Mouse (Mus musculus): ENCODE measurements around the gene Zfp296. TPM values are rescaled to one million over a fixed set of nuclear protein-coding genes. Genes with fewer than 3 reads are reported as not detected.

The Zfp296 gene
- polyA plus RNA-seq, 1 experiment from 2014 or later, result 0.23 TPM

DNA sequence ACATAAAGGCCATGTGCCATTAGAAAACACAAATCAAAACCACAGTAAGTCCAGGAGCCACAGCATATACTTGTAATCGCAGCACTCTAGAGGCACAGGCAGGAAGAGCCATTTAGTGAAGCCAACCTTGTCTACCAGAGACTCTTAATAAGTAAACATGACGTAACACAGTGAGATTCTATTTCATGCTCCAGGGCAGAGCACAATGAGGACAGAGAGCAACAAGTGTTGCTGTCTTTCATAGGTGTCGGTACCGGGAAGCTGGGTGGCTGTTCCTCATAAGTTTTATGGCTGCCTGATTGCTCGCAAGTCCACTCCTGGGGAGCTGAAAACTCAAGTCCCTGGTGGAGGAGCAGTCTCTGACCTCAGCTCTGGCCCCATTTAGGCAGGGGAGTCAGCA lies 25.5 kb upstream of the Zfp296 start:
- Histone ChIP-seq H3K27me3 (replicated peaks) (no peaks in the 10 kb centered on the region), H3K36me3 (peaks cover 18% of the 10 kb centered on the region; the same call in 1 of the 2 replicates), H3K9me3 (replicated peaks) (no peaks in the 10 kb centered on the region), H3K4me1 (peaks cover 30% of the 10 kb centered on the region), H3K4me2 (no peak overlapping the region), H3K27ac (replicated peaks) (no peak overlapping the region), H3K9ac (replicated peaks) (no peak overlapping the region), H3K4me3 (replicated peaks) (no peak overlapping the region)
- 63% methylated on average over 5 of the region's 5 CpGs for WGBS
- ATAC-seq (ENCODE audit: low FRiP score), result no peak

DNA sequence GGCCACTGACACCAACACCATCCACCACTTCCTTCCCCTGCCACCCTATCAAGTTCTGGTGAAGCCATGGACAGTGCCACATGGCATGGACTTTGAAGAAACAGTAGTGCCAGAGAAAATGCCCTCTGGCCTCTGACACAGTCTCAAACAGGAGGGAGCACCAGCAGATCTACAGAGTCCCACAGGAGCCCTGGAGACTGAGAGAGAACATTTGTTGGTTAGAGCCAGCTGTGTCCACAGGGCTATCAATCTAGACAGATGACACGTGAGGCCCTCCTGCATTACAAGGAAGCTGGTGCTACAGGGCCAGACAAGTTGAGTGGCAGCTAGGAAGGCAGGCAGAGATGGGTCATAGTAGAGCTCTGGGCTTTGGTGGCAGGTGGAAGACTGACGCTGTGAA lies 24.6 kb upstream of the Zfp296 start:
- no peaks in the 10 kb centered on the region for H3K27me3 ChIP-seq (replicated peaks)
- no peak overlapping the region for H3K27ac ChIP-seq (replicated peaks)
- WGBS, result 39% methylated on average over 2 of the region's 2 CpGs
- H3K9ac ChIP-seq (replicated peaks), result no peak overlapping the region
- H3K4me3 ChIP-seq (replicated peaks), result no peak overlapping the region
- peaks cover 18% of the 10 kb centered on the region; the same call in 1 of the 2 replicates for H3K36me3 ChIP-seq
- ATAC-seq (ENCODE audit: low FRiP score), result no peak
- H3K9me3 ChIP-seq (replicated peaks), result no peaks in the 10 kb centered on the region
- H3K4me1 ChIP-seq, result peaks cover 31% of the 10 kb centered on the region
- H3K4me2 ChIP-seq, result no peak overlapping the region

DNA sequence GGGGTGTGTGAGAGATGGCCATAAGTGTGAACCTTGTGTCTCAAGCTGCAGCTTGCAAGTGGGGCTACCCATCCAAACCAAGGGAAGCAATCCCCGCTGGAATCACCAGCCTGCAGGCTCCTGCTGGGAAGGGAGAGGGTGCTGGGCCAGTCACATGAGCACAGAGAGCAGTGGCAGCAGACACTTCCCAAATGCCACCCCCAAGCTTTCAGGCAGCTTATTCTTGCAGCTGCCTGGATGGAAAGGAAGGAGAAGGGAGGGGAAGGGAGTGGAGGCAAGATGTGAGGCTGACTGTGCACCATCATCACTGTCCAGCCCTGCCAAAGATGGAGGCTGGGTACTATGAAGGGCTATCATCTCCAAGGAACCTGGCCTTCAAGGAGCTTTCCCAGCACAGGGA lies 22.9 kb upstream of the Zfp296 start:
- WGBS, result 91% methylated on average over 1 of the region's 1 CpGs
- no peak for ATAC-seq (ENCODE audit: low FRiP score)
- peaks cover 41% of the 10 kb centered on the region for H3K4me1 ChIP-seq
- no peaks in the 10 kb centered on the region for H3K27me3 ChIP-seq (replicated peaks)
- H3K9me3 ChIP-seq (replicated peaks), result no peaks in the 10 kb centered on the region
- H3K36me3 ChIP-seq, result peaks cover 18% of the 10 kb centered on the region; the same call in 1 of the 2 replicates
- H3K27ac ChIP-seq (replicated peaks), result no peak overlapping the region
- H3K9ac ChIP-seq (replicated peaks), result no peak overlapping the region
- H3K4me3 ChIP-seq (replicated peaks), result no peak overlapping the region
- no peak overlapping the region for H3K4me2 ChIP-seq

DNA sequence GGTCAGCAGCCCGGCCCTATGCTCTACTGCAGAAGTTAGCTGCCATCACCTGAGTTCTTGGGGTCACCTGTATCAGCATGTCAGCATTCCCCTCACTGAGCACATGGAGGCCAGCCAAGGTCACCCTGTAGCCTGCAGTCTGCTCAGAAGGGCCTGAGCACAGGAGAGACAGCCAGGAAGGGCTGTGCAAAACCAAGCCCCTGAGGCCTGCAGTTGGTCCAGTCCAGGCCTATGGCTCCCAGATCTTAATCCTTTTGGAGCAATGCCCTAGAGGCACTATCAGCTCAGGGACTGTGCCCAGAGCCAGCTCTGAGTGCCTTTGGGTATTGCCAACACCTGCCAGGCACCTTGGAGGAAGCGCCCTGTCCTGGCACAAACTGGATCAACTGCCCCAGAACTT lies 20.0 kb upstream of the Zfp296 start:
- H3K27ac ChIP-seq (replicated peaks), result no peak overlapping the region
- peaks cover 18% of the 10 kb centered on the region; the same call in 1 of the 2 replicates for H3K36me3 ChIP-seq
- H3K4me1 ChIP-seq, result peaks cover 63% of the 10 kb centered on the region
- H3K4me2 ChIP-seq, result no peak overlapping the region
- no peak overlapping the region for H3K4me3 ChIP-seq (replicated peaks)
- H3K27me3 ChIP-seq (replicated peaks), result no peaks in the 10 kb centered on the region
- H3K9me3 ChIP-seq (replicated peaks), result no peaks in the 10 kb centered on the region
- ATAC-seq (ENCODE audit: low FRiP score), result no peak
- no peak overlapping the region for H3K9ac ChIP-seq (replicated peaks)
- WGBS, result 100% methylated on average over 2 of the region's 2 CpGs

DNA sequence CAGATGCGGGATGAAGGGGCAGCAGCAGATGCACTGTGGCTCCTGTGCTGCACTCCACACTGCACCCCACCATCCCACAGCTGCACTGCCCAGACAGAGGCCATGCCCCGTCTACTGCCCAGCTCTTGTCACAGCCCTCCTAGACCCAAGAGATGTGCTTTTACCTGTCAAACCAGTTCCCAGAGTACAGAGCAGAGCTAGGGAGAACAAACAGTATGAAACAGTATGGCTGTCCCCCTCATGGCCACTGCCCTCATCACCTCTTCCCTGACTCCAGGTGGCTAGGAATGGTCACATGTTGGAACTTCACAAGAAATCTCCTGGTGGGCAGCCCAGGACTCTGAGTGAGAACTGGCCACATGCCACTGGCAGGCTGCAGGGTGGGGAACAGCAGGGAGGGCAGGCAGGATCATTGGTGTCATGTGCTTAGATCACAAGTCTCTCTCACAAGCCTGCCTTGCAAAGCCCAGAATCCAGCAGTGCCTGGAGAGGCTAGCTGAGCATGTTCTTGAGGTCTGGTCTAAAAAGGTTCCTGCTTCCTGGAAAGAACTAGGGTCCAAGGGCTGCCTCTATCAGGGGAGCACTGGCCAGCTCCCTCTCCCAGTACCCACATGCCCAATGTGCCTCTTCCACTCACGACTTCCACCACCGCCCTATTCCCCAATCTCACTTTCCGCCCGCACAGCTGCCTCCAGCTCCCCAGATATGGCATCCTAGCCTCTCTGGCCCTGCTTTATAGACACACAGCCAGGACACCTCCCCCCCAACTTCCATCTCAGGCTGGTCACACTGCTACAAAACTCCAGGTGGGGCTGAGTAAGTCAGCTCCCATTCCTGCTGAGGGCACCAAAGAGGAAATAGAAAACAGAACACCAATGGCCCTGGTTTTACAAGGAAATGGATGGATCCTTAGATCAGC lies 18.8 kb upstream of the Zfp296 start:
- Histone ChIP-seq H3K27me3 (replicated peaks) (no peaks in the 10 kb centered on the region), H3K4me2 (peak overlapping the region; percentile 98), H3K4me1 (peaks cover 63% of the 10 kb centered on the region), H3K36me3 (peaks cover 14% of the 10 kb centered on the region; the same call in 1 of the 2 replicates), H3K4me3 (replicated peaks) (no peak overlapping the region), H3K9me3 (replicated peaks) (no peaks in the 10 kb centered on the region), H3K9ac (replicated peaks) (peak overlapping the region; percentile 32), H3K27ac (replicated peaks) (no peak overlapping the region)
- no peak for ATAC-seq (ENCODE audit: low FRiP score)
- WGBS, result 96% methylated on average over 6 of the region's 6 CpGs

DNA sequence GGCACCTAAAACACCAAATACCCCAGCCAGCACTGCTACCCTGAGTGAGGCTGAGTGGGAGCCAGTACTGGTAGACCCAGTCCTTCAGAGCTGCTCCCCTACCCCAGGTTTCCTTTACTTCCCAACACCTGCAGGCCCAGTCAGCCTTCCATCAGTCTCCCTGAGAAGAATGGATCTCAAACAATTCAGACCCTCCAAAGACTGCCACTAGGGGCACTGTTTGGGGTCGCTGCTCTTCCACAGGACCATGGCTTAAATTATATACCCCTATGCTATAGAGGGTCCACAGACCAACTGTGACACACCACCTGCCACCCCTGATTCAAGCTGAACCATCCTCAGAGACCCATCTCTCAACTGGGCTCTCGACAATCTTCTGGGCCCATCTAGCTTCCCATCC lies 18.1 kb upstream of the Zfp296 start:
- Histone ChIP-seq H3K4me3 (replicated peaks) (0 out of 2 replicates have a peak overlapping the region, but pooled peaks have one; percentile 4), H3K9me3 (replicated peaks) (no peaks in the 10 kb centered on the region), H3K27ac (replicated peaks) (no peak overlapping the region), H3K27me3 (replicated peaks) (no peaks in the 10 kb centered on the region), H3K4me1 (peaks cover 69% of the 10 kb centered on the region), H3K4me2 (peak overlapping the region; percentile 98), H3K9ac (replicated peaks) (peak overlapping the region; percentile 32; the same call in 1 of the 2 replicates), H3K36me3 (0 out of 2 replicates have a peak, but pooled peaks cover 10% of the 10 kb centered on the region)
- WGBS, result 39% methylated on average over 2 of the region's 2 CpGs
- no peak for ATAC-seq (ENCODE audit: low FRiP score)

DNA sequence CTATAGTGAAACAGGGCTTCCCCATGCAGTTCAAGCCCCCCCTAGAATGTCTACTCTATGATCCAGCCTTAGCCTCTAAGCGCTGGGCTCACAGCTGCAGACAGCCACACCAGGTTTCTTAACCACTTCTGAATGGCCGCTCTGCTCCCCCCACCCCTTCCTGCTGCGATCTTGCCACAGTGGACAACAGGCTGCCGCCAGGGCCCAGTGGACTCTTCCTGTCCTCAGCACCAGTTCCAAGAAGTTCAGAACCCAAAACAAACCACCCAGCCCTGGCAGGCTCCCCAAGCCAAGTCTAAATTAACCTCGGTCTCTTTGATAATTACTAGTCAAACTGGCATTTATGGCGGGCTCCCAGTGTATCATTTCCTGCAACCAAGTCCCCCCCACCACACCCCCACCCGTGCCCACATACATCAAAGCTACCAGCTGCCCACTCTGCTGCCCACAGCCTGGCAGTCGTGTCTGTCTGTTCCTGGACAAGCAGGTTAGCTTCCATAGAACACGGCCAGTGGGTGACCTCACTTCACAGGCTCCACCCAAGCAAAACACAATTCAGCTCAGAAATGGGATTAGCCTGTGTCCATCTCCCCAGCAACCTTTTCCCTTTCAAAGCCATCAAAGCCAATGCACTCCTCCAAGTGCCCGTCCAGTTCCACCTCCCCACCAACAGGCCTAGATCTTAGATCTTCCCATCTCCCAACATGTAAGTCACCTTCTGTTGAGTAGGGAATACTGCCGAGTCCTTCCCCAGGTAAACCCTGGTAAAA lies 16.4 kb upstream of the Zfp296 start:
- H3K27ac ChIP-seq (replicated peaks), result peak overlapping the region; percentile 95
- WGBS, result 32% methylated on average over 11 of the region's 11 CpGs

DNA sequence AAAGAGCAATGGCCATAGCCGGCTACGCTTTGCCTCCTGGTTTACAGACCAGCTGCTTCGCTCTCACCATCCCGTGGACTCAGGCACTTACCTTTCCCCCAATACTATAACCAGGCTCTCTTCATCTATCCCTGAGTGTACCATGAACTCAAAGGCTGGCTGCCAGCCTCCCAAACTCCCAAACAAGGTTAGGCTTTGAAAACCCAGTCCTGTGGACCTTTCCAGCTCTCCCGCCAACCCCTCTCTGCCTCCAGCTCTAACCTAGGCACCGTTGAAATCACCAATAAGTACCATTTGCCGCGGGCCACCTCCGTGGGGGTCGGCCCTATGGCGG lies 15.7 kb upstream of the Zfp296 start:
- H3K4me3 ChIP-seq (replicated peaks), result peak overlapping the region; percentile 79
- no peak for ATAC-seq (ENCODE audit: low FRiP score)
- H3K4me1 ChIP-seq, result peaks cover 62% of the 10 kb centered on the region
- under 1% methylated on average over 11 of the region's 11 CpGs for WGBS
- H3K4me2 ChIP-seq, result peak overlapping the region; percentile 98
- H3K9me3 ChIP-seq (replicated peaks), result no peaks in the 10 kb centered on the region
- no peaks in the 10 kb centered on the region for H3K27me3 ChIP-seq (replicated peaks)
- H3K27ac ChIP-seq (replicated peaks), result peak overlapping the region; percentile 95
- peak overlapping the region; percentile 86 for H3K9ac ChIP-seq (replicated peaks)
- H3K36me3 ChIP-seq, result peaks cover 20% of the 10 kb centered on the region

More for the DNA sequence above, 16.4 kb upstream of the Zfp296 start:
- no peaks in the 10 kb centered on the region for H3K27me3 ChIP-seq (replicated peaks)
- H3K4me2 ChIP-seq, result peak overlapping the region; percentile 98
- H3K4me1 ChIP-seq, result peaks cover 65% of the 10 kb centered on the region
- peak overlapping the region; percentile 86 for H3K9ac ChIP-seq (replicated peaks)
- peak overlapping the region; percentile 79 for H3K4me3 ChIP-seq (replicated peaks)
- H3K9me3 ChIP-seq (replicated peaks), result no peaks in the 10 kb centered on the region
- peaks cover 19% of the 10 kb centered on the region for H3K36me3 ChIP-seq
- no peak for ATAC-seq (ENCODE audit: low FRiP score)

DNA sequence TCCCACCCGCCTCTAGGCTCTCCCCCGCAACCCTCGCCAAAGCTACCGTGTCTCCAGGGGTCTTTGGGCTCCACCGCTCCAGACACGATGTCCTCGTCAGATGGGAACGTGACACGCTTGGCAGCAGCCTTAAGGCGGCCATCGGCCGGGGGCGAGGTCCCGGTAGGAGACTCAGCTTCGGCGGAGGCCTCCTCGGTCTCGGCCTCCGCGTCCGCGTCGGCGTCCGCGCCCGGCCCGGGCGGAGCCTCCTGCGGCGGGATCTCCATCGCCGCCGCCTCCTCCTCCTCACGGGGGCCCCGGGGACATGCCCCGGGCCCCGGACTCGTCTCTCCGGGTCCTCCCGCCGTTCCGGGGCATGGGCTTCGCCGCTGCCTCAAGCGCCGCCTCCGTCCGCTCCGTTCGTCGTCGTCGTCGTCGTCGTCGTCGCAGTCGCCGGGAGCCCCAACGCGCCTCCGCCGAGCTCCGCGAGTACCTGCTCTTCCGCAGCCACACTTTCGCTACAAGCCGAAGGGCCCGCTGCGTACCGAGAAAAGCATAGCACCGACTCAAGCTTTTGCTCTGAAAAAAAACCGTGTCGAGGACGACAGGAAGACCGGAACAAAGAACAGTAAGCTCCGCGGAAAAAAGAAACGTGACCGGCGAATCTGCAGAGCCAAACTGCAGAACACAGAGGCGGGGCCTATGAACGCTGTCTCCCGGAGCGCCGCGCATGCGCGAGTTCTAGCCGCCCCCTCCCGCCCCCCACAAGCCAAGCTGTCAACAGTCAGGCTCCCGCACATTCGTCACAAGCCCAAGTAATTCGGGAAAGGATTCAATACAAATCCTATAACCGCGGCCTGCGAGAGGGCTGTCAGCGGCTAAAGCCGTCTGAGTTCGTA lies 15.1 kb upstream of the Zfp296 start:
- Histone ChIP-seq H3K4me1 (peaks cover 56% of the 10 kb centered on the region), H3K9me3 (replicated peaks) (no peaks in the 10 kb centered on the region), H3K4me2 (peak overlapping the region; percentile 98), H3K9ac (replicated peaks) (peak overlapping the region; percentile 86), H3K4me3 (replicated peaks) (peak overlapping the region; percentile 79), H3K27me3 (replicated peaks) (no peaks in the 10 kb centered on the region), H3K36me3 (peaks cover 20% of the 10 kb centered on the region), H3K27ac (replicated peaks) (peak overlapping the region; percentile 95)
- ATAC-seq (ENCODE audit: low FRiP score), result peak; percentile 93
- under 1% methylated on average over 101 of the region's 102 CpGs for WGBS

DNA sequence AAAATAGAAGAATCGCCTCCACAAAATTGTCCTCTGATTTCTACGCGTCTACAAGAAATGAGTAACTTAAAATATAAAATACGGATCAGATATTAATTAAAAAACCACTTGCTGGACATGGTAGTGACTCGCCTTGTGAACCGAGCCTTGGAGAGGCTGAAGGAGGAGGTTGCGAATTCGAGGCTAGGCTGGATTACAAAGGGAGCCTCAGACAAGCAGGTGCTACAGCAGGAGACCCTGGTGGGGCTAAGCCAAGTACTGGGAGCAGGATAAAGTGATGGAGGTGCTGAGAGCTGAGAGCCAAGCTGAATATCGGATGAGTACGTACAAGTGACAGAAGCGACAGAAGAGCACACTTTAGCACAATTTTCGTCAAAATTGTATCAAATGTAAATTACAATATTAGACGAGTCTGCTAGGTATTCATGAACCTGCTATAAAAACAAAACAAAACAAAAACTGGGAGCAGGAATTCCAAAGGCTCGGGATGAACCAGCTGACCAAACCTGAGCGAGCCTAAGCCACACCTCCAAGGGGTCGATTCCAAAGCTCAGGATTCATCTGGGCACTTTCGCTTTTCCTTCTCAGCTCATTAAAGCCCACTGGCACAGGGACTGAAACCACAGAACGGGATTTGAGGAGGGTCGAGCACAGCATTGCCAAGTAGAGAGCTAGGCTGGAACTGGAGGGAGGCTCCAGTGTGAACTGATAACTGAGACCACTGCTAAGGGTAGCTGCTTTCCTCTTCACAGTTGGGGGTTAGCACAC lies 14.3 kb upstream of the Zfp296 start, which contains the start of gene Ppp1r37:
TSS of gene Ppp1r37 (minus strand) at position 434 of the 768 bp plus-strand sequence.
- Histone ChIP-seq H3K9ac (replicated peaks) (peak within 1 kb of the TSS; percentile 86), H3K4me1 (peaks cover 50% of the 10 kb centered on the region), H3K27me3 (replicated peaks) (no peaks in the 10 kb centered on the region), H3K4me3 (replicated peaks) (peak within 1 kb of the TSS; percentile 79), H3K4me2 (peak within 1 kb of the TSS; percentile 98), H3K36me3 (peaks cover 24% of the 10 kb centered on the region), H3K27ac (replicated peaks) (peak within 1 kb of the TSS; percentile 95), H3K9me3 (replicated peaks) (no peaks in the 10 kb centered on the region)
- 3% methylated on average over 19 of the region's 19 CpGs for WGBS
- ATAC-seq (ENCODE audit: low FRiP score), result peak; percentile 37
